Mouse (Mus musculus): ENCODE measurements around the gene Vmn1r15. TPM values are rescaled to one million over a fixed set of nuclear protein-coding genes. Genes with fewer than 3 reads are reported as not detected.

Vmn1r15 gene
- total RNA-seq (2021): not detected
- long read RNA-seq, experiment 1: 0 reads
- long read RNA-seq, experiment 2: 0 reads

GRCm38 (mm10) chr6:57257652-57258051, at the start of gene Vmn1r15:
Vmn1r15 (plus strand) TSS chr6:57257952.
- no peak for DNase-seq (ENCODE audit: low spot score in 2 of 2)

- DNase-seq (ENCODE audit: low spot score in 2 of 2): no peak
Observed at GRCm38 (mm10) chr6:57231386-57231785, 26.4 kb upstream of the Vmn1r15 start, which contains the start of gene Vmn1r14. Vmn1r14 (plus strand) TSS chr6:57231686.

DNA sequence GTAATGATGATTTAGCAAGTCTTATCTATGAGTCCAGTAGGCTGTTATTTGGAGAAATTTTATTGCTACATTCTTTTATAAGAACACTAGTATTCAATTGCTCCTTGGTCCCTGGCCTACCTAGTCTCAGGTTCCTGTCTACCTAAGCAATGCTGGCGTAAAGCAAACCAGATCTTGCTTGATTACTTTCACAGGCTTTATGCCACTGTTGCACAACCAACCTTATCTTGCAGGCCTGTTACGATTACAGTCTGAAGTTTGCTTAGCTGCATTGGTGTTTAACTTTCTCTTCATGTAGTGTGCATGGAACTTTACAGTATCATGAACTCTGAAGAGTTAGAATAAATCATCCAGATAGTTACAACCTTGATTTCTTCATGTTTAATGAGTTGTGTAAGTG, 3.2 kb downstream of the Vmn1r15 start:
- no peak for DNase-seq (ENCODE audit: low spot score in 2 of 2)

DNA sequence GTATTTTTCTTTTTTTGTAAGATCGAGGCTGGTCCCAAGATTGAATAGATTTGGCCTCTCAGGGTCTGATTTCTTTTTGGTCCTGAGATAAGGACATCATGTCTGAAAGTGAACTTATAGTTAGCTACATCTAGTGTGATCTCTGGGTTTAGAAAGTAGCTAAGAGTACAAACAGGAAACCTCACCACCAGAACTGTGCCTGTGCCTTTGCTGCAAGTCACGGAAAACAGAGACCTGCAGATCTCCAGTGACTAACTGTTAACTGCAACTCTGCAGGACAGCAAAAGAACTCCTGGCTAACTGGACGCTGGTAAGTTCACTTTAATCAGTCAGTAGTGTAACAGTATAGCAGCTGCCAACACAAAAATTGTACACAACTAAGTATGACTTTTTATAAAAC, 14.1 kb downstream of the Vmn1r15 start:
- DNase-seq (ENCODE audit: low spot score in 2 of 2): no peak

GRCm38 (mm10) chr6:57272517-57272916, 14.8 kb downstream of the Vmn1r15 start:
- no peak for DNase-seq (ENCODE audit: low spot score in 2 of 2)

DNA sequence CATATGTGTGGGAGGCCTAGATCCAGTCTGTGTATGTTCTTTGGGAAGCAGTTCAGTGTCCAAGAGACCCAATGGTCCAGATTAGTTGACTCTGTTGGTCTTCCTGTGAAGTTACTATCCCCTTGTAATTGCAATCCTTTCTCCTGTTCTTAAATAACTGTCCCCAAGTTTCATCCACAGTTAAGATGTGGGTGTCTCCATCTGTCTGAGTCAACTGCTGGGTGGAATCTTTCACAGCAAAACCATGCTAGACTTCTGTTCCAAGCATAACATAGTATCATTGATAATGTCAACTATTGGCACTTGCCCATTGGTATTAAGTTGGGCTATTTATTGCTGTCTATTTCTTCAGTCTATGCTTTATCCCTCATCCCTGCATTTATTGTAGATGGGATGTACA, 21.2 kb downstream of the Vmn1r15 start:
- DNase-seq (ENCODE audit: low spot score in 2 of 2): no peak

Other genes starting within 250 kb of the Vmn1r15 start
- gene Vmn1r7, start 232.6 kb upstream of the Vmn1r15 start, total RNA-seq (2021): not detected
- not detected for gene Vmn1r8, start 225.7 kb upstream of the Vmn1r15 start, total RNA-seq (2021)
- not detected for gene Vmn1r9, start 191.2 kb upstream of the Vmn1r15 start, total RNA-seq (2021)
- not detected for gene Vmn1r10, start 148.5 kb upstream of the Vmn1r15 start, total RNA-seq (2021)
- not detected for gene Vmn1r11, start 124.5 kb upstream of the Vmn1r15 start, total RNA-seq (2021)
- not detected for gene Vmn1r12, start 101.0 kb upstream of the Vmn1r15 start, total RNA-seq (2021)
- not detected for gene Vmn1r13, start 54.7 kb upstream of the Vmn1r15 start, total RNA-seq (2021)
- not detected for gene Vmn1r14, start 26.3 kb upstream of the Vmn1r15 start, total RNA-seq (2021)
- not detected for gene Vmn1r16, start 71.5 kb downstream of the Vmn1r15 start, total RNA-seq (2021)
- not detected for gene Vmn1r17, start 105.8 kb downstream of the Vmn1r15 start, total RNA-seq (2021)
- not detected for gene Vmn1r18, start 137.8 kb downstream of the Vmn1r15 start, total RNA-seq (2021)
- gene Vmn1r19, start 145.8 kb downstream of the Vmn1r15 start, total RNA-seq (2021): not detected
- gene Vmn1r20, start 171.0 kb downstream of the Vmn1r15 start, total RNA-seq (2021): not detected

Measured in left cerebral cortex, adult 18-20 months (tissue).